Mouse (Mus musculus) bone marrow macrophage, adult 2 months (primary cell): ENCODE data around the gene Itsn1.

ENCODE experiments used
- CTCF ChIP-seq: IDR thresholded peaks from 2 replicates; pipeline ENCODE4 v1.5.1; 2012; ENCODE audit warnings: low read depth, mild to moderate bottlenecking, low read length, moderate library complexity
- POLR2A ChIP-seq: IDR thresholded peaks from 2 replicates; pipeline ENCODE4 v1.6.1; 2012; ENCODE audit warnings: mild to moderate bottlenecking, low read depth, low read length, borderline replicate concordance

DNA sequence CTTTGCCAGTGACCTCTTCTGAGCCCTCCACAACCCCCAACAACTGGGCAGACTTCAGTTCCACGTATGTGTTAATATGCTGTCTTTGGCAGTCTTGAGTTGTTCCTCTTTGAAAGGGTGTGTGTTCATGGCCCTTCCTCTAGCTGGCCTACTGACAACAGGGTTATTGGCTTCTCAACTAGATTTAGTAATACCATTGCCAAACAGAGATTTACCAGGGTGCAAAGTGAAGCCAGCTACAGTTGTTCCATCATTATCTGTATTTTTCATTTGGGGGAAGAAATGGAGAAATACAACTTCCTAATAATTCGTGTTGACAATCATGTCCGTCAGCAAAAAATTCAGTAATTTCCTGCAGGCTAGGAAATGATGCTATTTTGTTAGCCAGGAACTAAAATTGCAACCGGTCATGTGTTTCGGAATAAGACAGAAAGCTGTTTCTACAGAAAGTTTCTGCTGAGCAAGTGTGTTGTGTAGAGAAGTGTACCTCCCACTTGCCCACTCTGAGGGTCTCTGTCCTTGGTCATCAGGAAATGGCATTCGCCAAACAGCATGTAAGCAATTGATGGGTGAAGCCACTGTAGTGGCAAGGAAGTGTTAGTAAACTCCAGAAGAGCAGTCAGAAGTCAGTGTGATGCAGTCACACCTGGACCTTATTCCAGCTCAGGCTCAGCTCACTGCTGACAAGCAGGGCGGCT lies 120.0 kb downstream of the Itsn1 start:
- no peak for TF ChIP-seq CTCF
- TF ChIP-seq POLR2A = no peak
